10 mouse cellular contexts compared by ENCODE assay signal in genomic region chr12:80106138-80106895, GRCm38 (mm10). TPM values are rescaled to one million over a fixed set of nuclear protein-coding genes. Genes with fewer than 3 reads are reported as not detected.
DNase-seq lines count a peak whose midpoint lies in the region; ATAC-seq lines count a peak whose summit lies in the region.
"Had no signal": no experiment of that assay in that cellular context is flagged by ENCODE, and none has a peak within 500 bp of the region (broad histone marks: within the 10 kb centered on the region; RNA-seq: fewer than 3 reads in every experiment).

No protein-coding gene starts in this region.

- no peak overlapping the region for H3K9ac ChIP-seq in kidney, embryonic 14.5 days (ENCODE audit: low read depth, low read length)
- no peak overlapping the region for H3K9ac ChIP-seq in neural tube, embryonic 13.5 days
- H3K9ac ChIP-seq in neural tube, embryonic 15.5 days (replicated peaks), result no peak overlapping the region
- no peak overlapping the region for H3K9ac ChIP-seq in intestine, embryonic 16.5 days (ENCODE audit: low read depth, low read length)
- H3K9ac ChIP-seq: neural tube, embryonic 12.5 days had no signal

- no peak overlapping the region for H3K4me3 ChIP-seq in kidney, embryonic 14.5 days (ENCODE audit: low read length)
- H3K4me3 ChIP-seq in neural tube, embryonic 13.5 days, result no peak overlapping the region
- H3K4me3 ChIP-seq in neural tube, embryonic 15.5 days (replicated peaks), result no peak overlapping the region
- no peak overlapping the region for H3K4me3 ChIP-seq in intestine, embryonic 16.5 days (ENCODE audit: low read length)
- H3K4me3 ChIP-seq: neural tube, embryonic 12.5 days had no signal

- no peaks in the 10 kb centered on the region for H3K9me3 ChIP-seq in kidney, embryonic 14.5 days (ENCODE audit: control insufficient read depth, low read length)
- no peaks in the 10 kb centered on the region for H3K9me3 ChIP-seq in neural tube, embryonic 13.5 days
- H3K9me3 ChIP-seq in neural tube, embryonic 15.5 days (replicated peaks), result no peaks in the 10 kb centered on the region
- H3K9me3 ChIP-seq in intestine, embryonic 16.5 days (ENCODE audit: control insufficient read depth, low read length), result no peaks in the 10 kb centered on the region

- no peak for ATAC-seq in kidney, embryonic 14.5 days (ENCODE audit: low FRiP score, low TSS enrichment)
- ATAC-seq in neural tube, embryonic 13.5 days (ENCODE audit: low read depth), result no peak
- no peak for ATAC-seq in neural tube, embryonic 15.5 days (ENCODE audit: low FRiP score)
- no peak for ATAC-seq in intestine, embryonic 16.5 days
- ATAC-seq: hindbrain, embryonic 16.5 days had no signal

- WGBS in kidney, embryonic 14.5 days, result 78% methylated on average over 4 of the region's 4 CpGs
- WGBS in neural tube, embryonic 13.5 days, result 87% methylated on average over 4 of the region's 4 CpGs
- 89% methylated on average over 4 of the region's 4 CpGs for WGBS in neural tube, embryonic 15.5 days
- WGBS in intestine, embryonic 16.5 days, result 74% methylated on average over 4 of the region's 4 CpGs

- no peak for DNase-seq in kidney, adult 18-20 months
- no peak for DNase-seq in right cerebral cortex, postnatal 25 days
- DNase-seq in right cerebral cortex, adult 2 months (ENCODE audit: low spot score in 2 of 2), result no peak
- DNase-seq: left cerebral cortex, postnatal 4 days had no signal

- 0 out of 2 replicates have a peak, but pooled peaks cover 12% of the 10 kb centered on the region for H3K4me1 ChIP-seq in kidney, embryonic 14.5 days (ENCODE audit: control insufficient read depth, insufficient read depth, low read length)
- H3K4me1 ChIP-seq in neural tube, embryonic 13.5 days (replicated peaks), result peaks cover 17% of the 10 kb centered on the region
- peaks cover 13% of the 10 kb centered on the region for H3K4me1 ChIP-seq in neural tube, embryonic 15.5 days
- H3K4me1 ChIP-seq in intestine, embryonic 16.5 days (ENCODE audit: control insufficient read depth, insufficient read depth, low read length), result peaks cover 8% of the 10 kb centered on the region; the same call in 1 of the 2 replicates

- H3K4me2 ChIP-seq in kidney, embryonic 14.5 days (replicated peaks; ENCODE audit: low read depth, low read length), result no peak overlapping the region
- no peak overlapping the region for H3K4me2 ChIP-seq in neural tube, embryonic 13.5 days
- H3K4me2 ChIP-seq in neural tube, embryonic 15.5 days, result no peak overlapping the region
- no peak overlapping the region for H3K4me2 ChIP-seq in intestine, embryonic 16.5 days (ENCODE audit: low read depth, low read length)
- H3K4me2 ChIP-seq: neural tube, embryonic 12.5 days had no signal

- H3K36me3 ChIP-seq in kidney, embryonic 14.5 days (ENCODE audit: control insufficient read depth, insufficient read depth, low read length), result peaks cover 34% of the 10 kb centered on the region
- peaks cover 6% of the 10 kb centered on the region; the same call in 1 of the 2 replicates for H3K36me3 ChIP-seq in neural tube, embryonic 13.5 days
- H3K36me3 ChIP-seq in neural tube, embryonic 15.5 days, result no peaks in the 10 kb centered on the region
- no peaks in the 10 kb centered on the region; the same call in 1 of the 2 replicates for H3K36me3 ChIP-seq in intestine, embryonic 16.5 days (ENCODE audit: control insufficient read depth, insufficient read depth, low read length)

- peak overlapping the region; percentile 13; the same call in 1 of the 2 replicates for H3K27ac ChIP-seq in kidney, embryonic 14.5 days (ENCODE audit: low read depth, low read length)
- H3K27ac ChIP-seq in neural tube, embryonic 13.5 days (replicated peaks), result peak overlapping the region; percentile 33; the same call in 1 of the 2 replicates
- no peak overlapping the region for H3K27ac ChIP-seq in neural tube, embryonic 15.5 days (replicated peaks)
- H3K27ac ChIP-seq in intestine, embryonic 16.5 days (ENCODE audit: low read length), result peak overlapping the region; percentile 26
- H3K27ac ChIP-seq: neural tube, embryonic 12.5 days had no signal

- H3K27me3 ChIP-seq in kidney, embryonic 14.5 days (ENCODE audit: control insufficient read depth, insufficient read depth, low read length), result no peaks in the 10 kb centered on the region
- peaks cover 10% of the 10 kb centered on the region for H3K27me3 ChIP-seq in neural tube, embryonic 13.5 days
- peaks cover 5% of the 10 kb centered on the region for H3K27me3 ChIP-seq in neural tube, embryonic 15.5 days (replicated peaks)
- no peaks in the 10 kb centered on the region for H3K27me3 ChIP-seq in intestine, embryonic 16.5 days (replicated peaks; ENCODE audit: control insufficient read depth, insufficient read depth, low read length)
- H3K27me3 ChIP-seq: neural tube, embryonic 12.5 days had no signal

RNA-seq across cellular contexts. Expression of gene Zfp36l1, which starts 6.5 kb away (rescaled TPM):
- polyA plus RNA-seq in kidney, embryonic 14.5 days (2014; fragmentation: Nextera tagmentation; extraction: Ambion mirVana), result 166 and 175 TPM in 2 replicates
- polyA plus RNA-seq in neural tube, embryonic 13.5 days (2015; fragmentation: Nextera tagmentation; extraction: Ambion mirVana), result 49.6 and 57.4 TPM in 2 replicates
- 33.6 and 54.3 TPM in 2 replicates for polyA plus RNA-seq in neural tube, embryonic 15.5 days (2015; fragmentation: Nextera tagmentation; extraction: Ambion mirVana)
- polyA plus RNA-seq in intestine, embryonic 16.5 days (2015; fragmentation: Nextera tagmentation; extraction: Ambion mirVana), result 79.7 and 89.1 TPM in 2 replicates
